Mouse (Mus musculus): ENCODE measurements around the gene Gpr68. TPM values are rescaled to one million over a fixed set of nuclear protein-coding genes. Genes with fewer than 3 reads are reported as not detected.

The Gpr68 gene
- polyA plus RNA-seq, 1 experiment = 0.13 TPM

GRCm38 (mm10) chr12:100910731-100911130 is 2.7 kb upstream of the Gpr68 start:
- Histone ChIP-seq H3ac (ENCODE audit: control insufficient read depth, insufficient read length, low read depth) (no peak overlapping the region), H3K79me2 (ENCODE audit: control insufficient read depth, insufficient read depth) (no peaks in the 10 kb centered on the region), H3K4me3 (ENCODE audit: insufficient read depth, poor library complexity, severe bottlenecking) (no peak overlapping the region), H3K79me3 (ENCODE audit: low read depth) (no peaks in the 10 kb centered on the region), H3K27me3 (ENCODE audit: control insufficient read depth, insufficient read depth, insufficient read length) (peaks cover 8% of the 10 kb centered on the region), H3K36me3 (ENCODE audit: control insufficient read depth, insufficient read depth) (peaks cover 5% of the 10 kb centered on the region)
- TF ChIP-seq MAX (IDR thresholded peaks at IDR 0.05) = no peak
- TF ChIP-seq CEBPB (IDR thresholded peaks at IDR 0.05; ENCODE audit: low read depth) = no peak
- TF ChIP-seq MYOG (IDR thresholded peaks at IDR 0.05; ENCODE audit: control insufficient read depth, extremely low read depth, insufficient read length) = no peak
- no peak for TF ChIP-seq USF1 (IDR thresholded peaks at IDR 0.05; ENCODE audit: low read depth)
- TF ChIP-seq FOSL1 (IDR thresholded peaks at IDR 0.05; ENCODE audit: insufficient read depth, low read length, poor library complexity, severe bottlenecking) = no peak
- no peak for TF ChIP-seq MYOD1 (IDR thresholded peaks at IDR 0.05; ENCODE audit: control insufficient read depth, insufficient read length, low read depth)
- no peak for TF ChIP-seq CTCF (IDR thresholded peaks at IDR 0.05; ENCODE audit: control insufficient read depth, insufficient read depth, insufficient read length)

DNA sequence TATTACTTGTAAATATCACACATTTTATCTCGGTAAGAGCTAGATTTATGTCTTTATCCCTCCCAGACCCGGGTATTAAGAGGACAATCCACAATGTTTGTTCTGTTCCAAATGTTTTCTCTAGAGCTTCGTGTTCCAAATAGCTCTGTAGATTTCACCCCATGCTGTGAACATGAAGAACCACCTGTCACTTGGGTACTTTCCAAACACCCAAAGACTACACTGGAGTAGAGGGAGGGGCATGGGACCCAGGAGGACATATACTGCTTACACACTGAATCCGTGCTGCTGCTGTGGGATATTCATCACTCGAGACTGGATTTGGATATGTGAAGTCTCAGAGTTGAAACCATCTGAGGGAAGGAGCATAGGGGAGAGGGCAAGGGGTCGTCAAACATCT is 1.8 kb upstream of the Gpr68 start:
- Histone ChIP-seq H3K27me3 (ENCODE audit: control insufficient read depth, insufficient read depth, insufficient read length) (peaks cover 8% of the 10 kb centered on the region), H3K79me3 (ENCODE audit: low read depth) (no peaks in the 10 kb centered on the region)
- TF ChIP-seq MYOG (IDR thresholded peaks at IDR 0.05; ENCODE audit: control insufficient read depth, extremely low read depth, insufficient read length) (no peak), FOSL1 (IDR thresholded peaks at IDR 0.05; ENCODE audit: insufficient read depth, low read length, poor library complexity, severe bottlenecking) (no peak), USF1 (IDR thresholded peaks at IDR 0.05; ENCODE audit: low read depth) (no peak), CTCF (IDR thresholded peaks at IDR 0.05; ENCODE audit: control insufficient read depth, insufficient read depth, insufficient read length) (no peak), CEBPB (IDR thresholded peaks at IDR 0.05; ENCODE audit: low read depth) (no peak), MAX (IDR thresholded peaks at IDR 0.05) (no peak), MYOD1 (IDR thresholded peaks at IDR 0.05; ENCODE audit: control insufficient read depth, insufficient read length, low read depth) (no peak)

GRCm38 (mm10) chr12:100908298-100909034 is 468 bp upstream of the Gpr68 start:
- Histone ChIP-seq H3K27me3 (ENCODE audit: control insufficient read depth, insufficient read depth, insufficient read length) (peaks cover 15% of the 10 kb centered on the region), H3ac (ENCODE audit: control insufficient read depth, insufficient read length, low read depth) (no peak overlapping the region), H3K79me3 (ENCODE audit: low read depth) (no peaks in the 10 kb centered on the region), H3K79me2 (ENCODE audit: control insufficient read depth, insufficient read depth) (no peaks in the 10 kb centered on the region), H3K4me3 (ENCODE audit: insufficient read depth, poor library complexity, severe bottlenecking) (no peak overlapping the region), H3K36me3 (ENCODE audit: control insufficient read depth, insufficient read depth) (no peaks in the 10 kb centered on the region)
- TF ChIP-seq USF1 (IDR thresholded peaks at IDR 0.05; ENCODE audit: low read depth) (no peak), FOSL1 (IDR thresholded peaks at IDR 0.05; ENCODE audit: insufficient read depth, low read length, poor library complexity, severe bottlenecking) (no peak), CTCF (IDR thresholded peaks at IDR 0.05; ENCODE audit: control insufficient read depth, insufficient read depth, insufficient read length) (no peak), MAX (IDR thresholded peaks at IDR 0.05) (no peak), CEBPB (IDR thresholded peaks at IDR 0.05; ENCODE audit: low read depth) (no peak), MYOG (IDR thresholded peaks at IDR 0.05; ENCODE audit: control insufficient read depth, extremely low read depth, insufficient read length) (no peak), MYOD1 (IDR thresholded peaks at IDR 0.05; ENCODE audit: control insufficient read depth, insufficient read length, low read depth) (no peak)

More for the DNA sequence above, 1.8 kb upstream of the Gpr68 start:
- H3K4me3 ChIP-seq (ENCODE audit: insufficient read depth, poor library complexity, severe bottlenecking) = no peak overlapping the region
- H3K36me3 ChIP-seq (ENCODE audit: control insufficient read depth, insufficient read depth) = peaks cover 5% of the 10 kb centered on the region
- H3K79me2 ChIP-seq (ENCODE audit: control insufficient read depth, insufficient read depth) = no peaks in the 10 kb centered on the region
- H3ac ChIP-seq (ENCODE audit: control insufficient read depth, insufficient read length, low read depth) = no peak overlapping the region

DNA sequence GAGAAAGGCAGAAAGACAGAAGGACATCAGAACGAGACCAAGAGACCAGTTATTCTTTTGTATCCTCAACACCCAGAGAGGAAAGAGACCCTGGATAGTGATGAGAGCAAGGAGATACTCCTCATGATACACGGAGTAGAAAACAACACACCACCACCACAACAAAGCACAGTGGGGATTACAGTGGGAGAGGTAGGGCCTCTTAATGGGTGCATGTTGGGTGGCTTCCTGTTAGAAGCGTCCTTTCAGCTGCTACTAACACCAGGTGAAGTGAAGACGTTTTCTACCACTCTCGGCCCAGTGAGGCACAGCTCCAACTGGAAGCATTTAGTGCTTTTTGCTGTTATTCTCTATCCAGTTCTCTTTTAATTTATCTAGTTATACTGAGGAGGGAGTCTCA is 1.1 kb downstream of the Gpr68 start:
- Histone ChIP-seq H3K79me3 (ENCODE audit: low read depth) (no peaks in the 10 kb centered on the region), H3ac (ENCODE audit: control insufficient read depth, insufficient read length, low read depth) (no peak overlapping the region), H3K4me3 (ENCODE audit: insufficient read depth, poor library complexity, severe bottlenecking) (no peak overlapping the region), H3K79me2 (ENCODE audit: control insufficient read depth, insufficient read depth) (no peaks in the 10 kb centered on the region), H3K36me3 (ENCODE audit: control insufficient read depth, insufficient read depth) (no peaks in the 10 kb centered on the region), H3K27me3 (ENCODE audit: control insufficient read depth, insufficient read depth, insufficient read length) (peaks cover 22% of the 10 kb centered on the region)
- TF ChIP-seq CEBPB (IDR thresholded peaks at IDR 0.05; ENCODE audit: low read depth) (no peak), MYOD1 (IDR thresholded peaks at IDR 0.05; ENCODE audit: control insufficient read depth, insufficient read length, low read depth) (no peak), MYOG (IDR thresholded peaks at IDR 0.05; ENCODE audit: control insufficient read depth, extremely low read depth, insufficient read length) (no peak), FOSL1 (IDR thresholded peaks at IDR 0.05; ENCODE audit: insufficient read depth, low read length, poor library complexity, severe bottlenecking) (no peak), USF1 (IDR thresholded peaks at IDR 0.05; ENCODE audit: low read depth) (no peak), CTCF (IDR thresholded peaks at IDR 0.05; ENCODE audit: control insufficient read depth, insufficient read depth, insufficient read length) (no peak), MAX (IDR thresholded peaks at IDR 0.05) (no peak)

GRCm38 (mm10) chr12:100903761-100904160 is 4.2 kb downstream of the Gpr68 start:
- H3K79me3 ChIP-seq (ENCODE audit: low read depth) = no peaks in the 10 kb centered on the region
- no peaks in the 10 kb centered on the region for H3K79me2 ChIP-seq (ENCODE audit: control insufficient read depth, insufficient read depth)
- no peak for TF ChIP-seq FOSL1 (IDR thresholded peaks at IDR 0.05; ENCODE audit: insufficient read depth, low read length, poor library complexity, severe bottlenecking)
- no peaks in the 10 kb centered on the region for H3K36me3 ChIP-seq (ENCODE audit: control insufficient read depth, insufficient read depth)
- no peak overlapping the region for H3ac ChIP-seq (ENCODE audit: control insufficient read depth, insufficient read length, low read depth)
- H3K27me3 ChIP-seq (ENCODE audit: control insufficient read depth, insufficient read depth, insufficient read length) = peaks cover 52% of the 10 kb centered on the region
- no peak overlapping the region for H3K4me3 ChIP-seq (ENCODE audit: insufficient read depth, poor library complexity, severe bottlenecking)

- Histone ChIP-seq H3ac (ENCODE audit: control insufficient read depth, insufficient read length, low read depth) (no peak overlapping the region), H3K36me3 (ENCODE audit: control insufficient read depth, insufficient read depth) (no peaks in the 10 kb centered on the region), H3K79me2 (ENCODE audit: control insufficient read depth, insufficient read depth) (no peaks in the 10 kb centered on the region), H3K79me3 (ENCODE audit: low read depth) (no peaks in the 10 kb centered on the region), H3K4me3 (ENCODE audit: insufficient read depth, poor library complexity, severe bottlenecking) (no peak overlapping the region), H3K27me3 (ENCODE audit: control insufficient read depth, insufficient read depth, insufficient read length) (peaks cover 58% of the 10 kb centered on the region)
- TF ChIP-seq MYOD1 (IDR thresholded peaks at IDR 0.05; ENCODE audit: control insufficient read depth, insufficient read length, low read depth) (no peak), MYOG (IDR thresholded peaks at IDR 0.05; ENCODE audit: control insufficient read depth, extremely low read depth, insufficient read length) (no peak), CEBPB (IDR thresholded peaks at IDR 0.05; ENCODE audit: low read depth) (no peak), FOSL1 (IDR thresholded peaks at IDR 0.05; ENCODE audit: insufficient read depth, low read length, poor library complexity, severe bottlenecking) (no peak), CTCF (IDR thresholded peaks at IDR 0.05; ENCODE audit: control insufficient read depth, insufficient read depth, insufficient read length) (no peak), MAX (IDR thresholded peaks at IDR 0.05) (no peak), USF1 (IDR thresholded peaks at IDR 0.05; ENCODE audit: low read depth) (no peak)
Measured at GRCm38 (mm10) chr12:100901386-100901785, 6.6 kb downstream of the Gpr68 start.
